Mouse (Mus musculus): ENCODE measurements around the gene Lrmda.

DNA sequence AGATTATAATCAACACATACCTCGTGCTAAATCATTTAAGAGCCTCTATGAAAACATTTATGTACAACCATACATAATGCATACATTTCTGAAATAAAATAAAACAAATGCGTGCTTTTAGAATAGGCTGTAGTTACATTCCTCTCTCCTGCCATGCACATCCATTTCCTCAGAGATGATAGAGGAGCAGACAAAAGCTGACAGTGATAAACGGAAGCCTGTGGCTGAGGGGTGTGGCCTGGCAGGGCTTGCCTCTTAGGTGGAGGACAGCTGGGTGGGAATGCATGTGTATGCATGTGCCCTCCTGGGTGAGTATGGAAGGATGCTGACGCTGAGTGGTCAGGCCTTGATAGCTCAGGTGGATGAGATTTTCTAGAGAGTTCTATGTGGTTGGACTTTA, 266.3 kb downstream of the Lrmda start:
- TF ChIP-seq POLR2A (IDR thresholded peaks at IDR 0.05; ENCODE audit: borderline replicate concordance, extremely low read depth, insufficient read depth, insufficient read length, poor library complexity, severe bottlenecking) (no peak), CTCF (IDR thresholded peaks at IDR 0.05; ENCODE audit: borderline replicate concordance, extremely low read depth, insufficient read depth, insufficient read length) (no peak)
